Mouse (Mus musculus): ENCODE data around the gene Uroc1. TPM values are rescaled to one million over a fixed set of nuclear protein-coding genes. Genes with fewer than 3 reads are reported as not detected.

Uroc1 gene
- not detected in 2 replicates for polyA plus RNA-seq (2014; fragmentation: Nextera tagmentation; extraction: Ambion mirVana)

DNA sequence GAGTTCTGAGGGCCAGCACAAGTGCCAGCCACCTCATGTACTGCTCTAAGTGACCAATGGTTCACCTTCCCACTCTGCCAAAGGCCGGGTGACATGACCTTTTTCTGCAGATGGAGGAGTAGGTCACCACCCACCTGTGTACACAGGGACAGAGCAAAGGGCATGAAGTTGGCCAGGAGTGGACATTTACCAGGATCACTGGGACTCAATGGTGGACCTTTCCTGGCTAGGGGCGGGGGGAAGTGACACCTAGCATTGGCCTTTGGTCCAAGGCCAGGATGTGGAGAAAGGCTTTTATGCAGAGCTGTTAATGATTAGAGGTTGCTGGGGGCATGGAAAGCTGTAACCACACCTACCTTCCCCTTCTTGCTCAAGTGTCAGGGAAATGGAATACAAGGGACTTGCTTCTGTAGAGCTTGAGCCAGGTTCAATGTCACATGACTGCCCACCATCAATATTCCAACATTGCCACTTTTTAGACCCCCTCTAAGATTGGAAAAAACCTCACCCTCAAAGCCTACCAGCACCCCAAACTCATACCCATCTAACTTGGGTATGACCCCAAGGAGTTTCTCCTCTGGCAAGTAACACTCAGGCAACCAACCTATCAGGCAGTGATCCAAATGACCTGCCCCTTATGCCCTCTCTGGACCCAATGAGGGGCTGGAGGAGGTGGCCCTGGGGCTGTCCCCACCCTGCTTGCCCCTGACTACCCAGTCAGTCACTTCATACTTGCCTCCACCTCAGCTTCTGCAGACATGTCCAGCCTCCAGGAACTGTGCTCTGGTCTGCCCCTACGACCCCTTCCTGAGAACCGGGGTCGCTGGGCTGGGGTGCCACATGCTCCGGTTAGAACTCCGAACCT is at the start of gene Uroc1:
Gene Uroc1 (plus strand): TSS at position 724 of the 865 bp plus-strand sequence.
- Histone ChIP-seq H3K4me1 (ENCODE audit: insufficient read depth) (no peaks in the 10 kb centered on the region), H3K27me3 (ENCODE audit: insufficient read depth, low read length) (no peaks in the 10 kb centered on the region), H3K4me2 (no peak within 1 kb of the TSS), H3K4me3 (ENCODE audit: low read depth, low read length) (no peak within 1 kb of the TSS), H3K27ac (ENCODE audit: low read depth) (no peak within 1 kb of the TSS), H3K9me3 (ENCODE audit: low read depth, low read length) (no peaks in the 10 kb centered on the region), H3K9ac (no peak within 1 kb of the TSS), H3K36me3 (ENCODE audit: insufficient read depth) (no peaks in the 10 kb centered on the region)
- ATAC-seq (ENCODE audit: insufficient read depth) (no peak), DNase-seq (no peak)
- 80% methylated on average over 7 of the region's 7 CpGs for WGBS
- TF ChIP-seq CTCF (IDR thresholded peaks at IDR 0.05; ENCODE audit: low read depth) = no peak

GRCm38 (mm10) chr6:90288265-90288664 is 44.8 kb upstream of the Uroc1 start:
- no peak for ATAC-seq (ENCODE audit: insufficient read depth)
- Histone ChIP-seq H3K27ac (ENCODE audit: low read depth) (no peak overlapping the region), H3K27me3 (ENCODE audit: insufficient read depth, low read length) (no peaks in the 10 kb centered on the region), H3K4me2 (no peak overlapping the region), H3K36me3 (ENCODE audit: insufficient read depth) (no peaks in the 10 kb centered on the region), H3K9ac (no peak overlapping the region), H3K9me3 (ENCODE audit: low read depth, low read length) (no peaks in the 10 kb centered on the region), H3K4me1 (ENCODE audit: insufficient read depth) (no peaks in the 10 kb centered on the region), H3K4me3 (ENCODE audit: low read depth, low read length) (no peak overlapping the region)
- WGBS = 44% methylated on average over 12 of the region's 12 CpGs
- DNase-seq = peak; percentile 51
- TF ChIP-seq CTCF (IDR thresholded peaks at IDR 0.05; ENCODE audit: low read depth) = peak; percentile 50

DNA sequence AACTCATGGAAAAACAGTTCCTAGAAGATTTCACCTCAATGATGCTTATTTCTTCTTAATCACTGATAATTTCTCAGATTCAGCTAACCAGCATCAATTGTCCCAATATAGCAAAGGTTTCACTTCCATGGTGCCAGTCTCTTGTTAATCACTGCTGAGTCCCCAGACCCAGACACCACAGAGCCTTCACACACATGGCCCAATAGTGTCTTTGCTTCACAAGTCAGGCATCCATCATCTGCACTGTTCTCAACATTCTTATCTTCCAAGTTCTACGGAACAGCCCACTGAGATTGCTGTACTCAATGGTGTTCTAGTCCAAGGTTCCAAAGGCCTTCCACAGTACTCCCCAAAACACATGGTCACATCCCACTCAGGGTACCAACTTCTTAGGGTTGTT is 32.2 kb upstream of the Uroc1 start, which contains the start of gene BC048671:
Gene BC048671 (plus strand): TSS at position 301 of the 400 bp plus-strand sequence.
- no peaks in the 10 kb centered on the region for H3K9me3 ChIP-seq (ENCODE audit: low read depth, low read length)
- ATAC-seq (ENCODE audit: insufficient read depth) = no peak
- no peak within 1 kb of the TSS for H3K27ac ChIP-seq (ENCODE audit: low read depth)
- TF ChIP-seq CTCF (IDR thresholded peaks at IDR 0.05; ENCODE audit: low read depth) = no peak
- no peak for DNase-seq
- H3K4me1 ChIP-seq (ENCODE audit: insufficient read depth) = no peaks in the 10 kb centered on the region
- no peak within 1 kb of the TSS for H3K4me3 ChIP-seq (ENCODE audit: low read depth, low read length)
- no peak within 1 kb of the TSS for H3K9ac ChIP-seq
- H3K36me3 ChIP-seq (ENCODE audit: insufficient read depth) = no peaks in the 10 kb centered on the region
- no peak within 1 kb of the TSS for H3K4me2 ChIP-seq
- WGBS = 67% methylated on average over 1 of the region's 1 CpGs
- no peaks in the 10 kb centered on the region for H3K27me3 ChIP-seq (ENCODE audit: insufficient read depth, low read length)

DNA sequence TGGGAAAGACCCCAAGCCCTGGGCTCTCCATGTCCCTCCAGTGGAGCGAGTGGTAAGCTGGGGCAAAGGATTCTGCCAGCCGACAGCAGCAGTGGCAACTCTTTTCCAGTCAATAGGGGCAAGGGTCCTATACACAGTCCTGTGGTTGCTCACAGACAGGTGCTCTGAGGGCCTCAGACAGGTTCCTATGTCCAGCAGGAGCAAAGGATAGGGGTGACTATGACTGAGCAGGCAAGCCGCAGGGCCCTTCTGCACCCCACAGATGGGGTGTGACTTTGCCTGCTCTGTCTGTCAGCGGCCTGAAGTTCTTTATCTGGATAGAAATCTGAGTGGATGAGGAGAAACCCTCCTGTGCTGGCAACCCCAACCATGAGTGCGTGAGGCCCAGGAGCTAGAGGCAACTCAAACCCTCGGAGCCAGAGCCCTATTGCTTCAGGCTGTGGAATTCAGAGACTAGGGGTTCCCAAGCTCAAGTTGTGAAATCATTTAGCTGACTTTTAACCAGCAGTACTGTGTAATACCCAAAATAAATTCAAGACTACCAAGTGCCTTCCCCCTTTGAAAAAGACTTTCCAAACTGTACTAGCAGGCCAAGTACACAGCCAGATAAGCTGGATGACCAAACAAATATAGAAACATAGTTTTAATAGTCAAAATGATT is 26.6 kb upstream of the Uroc1 start:
- ATAC-seq (ENCODE audit: insufficient read depth) (no peak), DNase-seq (no peak)
- 70% methylated on average over 6 of the region's 6 CpGs for WGBS
- Histone ChIP-seq H3K27ac (ENCODE audit: low read depth) (no peak overlapping the region), H3K4me1 (ENCODE audit: insufficient read depth) (no peaks in the 10 kb centered on the region), H3K4me2 (no peak overlapping the region), H3K27me3 (ENCODE audit: insufficient read depth, low read length) (no peaks in the 10 kb centered on the region), H3K4me3 (ENCODE audit: low read depth, low read length) (no peak overlapping the region), H3K9me3 (ENCODE audit: low read depth, low read length) (no peaks in the 10 kb centered on the region), H3K9ac (no peak overlapping the region), H3K36me3 (ENCODE audit: insufficient read depth) (no peaks in the 10 kb centered on the region)
- TF ChIP-seq CTCF (IDR thresholded peaks at IDR 0.05; ENCODE audit: low read depth) = no peak

GRCm38 (mm10) chr6:90308839-90309778 is 24.0 kb upstream of the Uroc1 start:
- Histone ChIP-seq H3K9me3 (ENCODE audit: low read depth, low read length) (no peaks in the 10 kb centered on the region), H3K4me3 (ENCODE audit: low read depth, low read length) (no peak overlapping the region), H3K27me3 (ENCODE audit: insufficient read depth, low read length) (no peaks in the 10 kb centered on the region), H3K36me3 (ENCODE audit: insufficient read depth) (no peaks in the 10 kb centered on the region), H3K27ac (ENCODE audit: low read depth) (no peak overlapping the region), H3K4me2 (no peak overlapping the region), H3K9ac (no peak overlapping the region), H3K4me1 (ENCODE audit: insufficient read depth) (no peaks in the 10 kb centered on the region)
- 80% methylated on average over 87 of the region's 87 CpGs for WGBS
- ATAC-seq (ENCODE audit: insufficient read depth) (no peak), DNase-seq (no peak)
- TF ChIP-seq CTCF (IDR thresholded peaks at IDR 0.05; ENCODE audit: low read depth) = no peak

GRCm38 (mm10) chr6:90315961-90316360 is 17.1 kb upstream of the Uroc1 start:
- no peak overlapping the region for H3K9ac ChIP-seq
- no peaks in the 10 kb centered on the region for H3K4me1 ChIP-seq (ENCODE audit: insufficient read depth)
- no peak overlapping the region for H3K4me2 ChIP-seq
- no peak for TF ChIP-seq CTCF (IDR thresholded peaks at IDR 0.05; ENCODE audit: low read depth)
- 76% methylated on average over 5 of the region's 5 CpGs for WGBS
- ATAC-seq (ENCODE audit: insufficient read depth) (no peak), DNase-seq (no peak)
- H3K27me3 ChIP-seq (ENCODE audit: insufficient read depth, low read length) = no peaks in the 10 kb centered on the region
- H3K36me3 ChIP-seq (ENCODE audit: insufficient read depth) = no peaks in the 10 kb centered on the region
- H3K27ac ChIP-seq (ENCODE audit: low read depth) = no peak overlapping the region
- H3K4me3 ChIP-seq (ENCODE audit: low read depth, low read length) = no peak overlapping the region
- no peaks in the 10 kb centered on the region for H3K9me3 ChIP-seq (ENCODE audit: low read depth, low read length)

All from lung, embryonic 14.5 days (tissue).